Mouse (Mus musculus): ENCODE data around the gene Fmnl3. TPM values are rescaled to one million over a fixed set of nuclear protein-coding genes. Genes with fewer than 3 reads are reported as not detected.
"Not testable (repeated sequence)": the region's sequence is repeated elsewhere in the genome, so short reads cannot be mapped to it uniquely, and the experiment has no call there.

Fmnl3 gene
- polyA plus RNA-seq, 1 experiment from 2014 or later: 16.1 TPM

- H3K9ac ChIP-seq: no peak overlapping the region
Measured at GRCm38 (mm10) chr15:99399503-99400245, 29.4 kb upstream of the Fmnl3 start.

GRCm38 (mm10) chr15:99397622-99398021, 27.3 kb upstream of the Fmnl3 start:
- no peak overlapping the region for H3K27ac ChIP-seq
- no peak overlapping the region for H3K4me2 ChIP-seq (replicated peaks)
- H3K27me3 ChIP-seq (replicated peaks): no peaks in the 10 kb centered on the region
- no peak for ATAC-seq (ENCODE audit: low FRiP score, low read depth)
- H3K4me1 ChIP-seq: peaks cover 50% of the 10 kb centered on the region
- no peak overlapping the region for H3K4me3 ChIP-seq
- no peak overlapping the region for H3K9ac ChIP-seq
- 91% methylated on average over 2 of the region's 2 CpGs for WGBS
- H3K9me3 ChIP-seq: no peaks in the 10 kb centered on the region
- peaks cover 6% of the 10 kb centered on the region for H3K36me3 ChIP-seq

More at GRCm38 (mm10) chr15:99399503-99400245, 29.4 kb upstream of the Fmnl3 start:
- Histone ChIP-seq H3K27ac (no peak overlapping the region), H3K4me2 (replicated peaks) (no peak overlapping the region), H3K4me3 (no peak overlapping the region), H3K27me3 (replicated peaks) (no peaks in the 10 kb centered on the region), H3K9me3 (no peaks in the 10 kb centered on the region), H3K4me1 (peaks cover 39% of the 10 kb centered on the region), H3K36me3 (peaks cover 26% of the 10 kb centered on the region)
- 77% methylated on average over 15 of the region's 15 CpGs for WGBS
- no peak for ATAC-seq (ENCODE audit: low FRiP score, low read depth)

- Histone ChIP-seq H3K4me2 (replicated peaks) (no peak overlapping the region), H3K36me3 (no peaks in the 10 kb centered on the region), H3K27me3 (replicated peaks) (no peaks in the 10 kb centered on the region), H3K4me3 (no peak overlapping the region), H3K9me3 (no peaks in the 10 kb centered on the region), H3K4me1 (peaks cover 55% of the 10 kb centered on the region), H3K27ac (no peak overlapping the region), H3K9ac (no peak overlapping the region)
- WGBS: 76% methylated on average over 4 of the region's 4 CpGs
- no peak for ATAC-seq (ENCODE audit: low FRiP score, low read depth)
Measured at GRCm38 (mm10) chr15:99396875-99397274, 26.6 kb upstream of the Fmnl3 start.

- Histone ChIP-seq H3K36me3 (no peaks in the 10 kb centered on the region), H3K9me3 (no peaks in the 10 kb centered on the region), H3K9ac (no peak overlapping the region), H3K27ac (no peak overlapping the region), H3K4me3 (no peak overlapping the region), H3K4me2 (replicated peaks) (no peak overlapping the region), H3K27me3 (replicated peaks) (no peaks in the 10 kb centered on the region), H3K4me1 (peaks cover 55% of the 10 kb centered on the region)
- no peak for ATAC-seq (ENCODE audit: low FRiP score, low read depth)
- WGBS: 83% methylated on average over 1 of the region's 1 CpGs
Measured at GRCm38 (mm10) chr15:99396462-99396861, 26.2 kb upstream of the Fmnl3 start.

- WGBS: 12% methylated on average over 24 of the region's 24 CpGs
- peaks cover 41% of the 10 kb centered on the region for H3K4me1 ChIP-seq
- peak overlapping the region; percentile 89 for H3K9ac ChIP-seq
- peak overlapping the region; percentile 68 for H3K4me3 ChIP-seq
- H3K36me3 ChIP-seq: no peaks in the 10 kb centered on the region
- no peak overlapping the region for H3K27ac ChIP-seq
- no peaks in the 10 kb centered on the region for H3K27me3 ChIP-seq (replicated peaks)
- no peaks in the 10 kb centered on the region for H3K9me3 ChIP-seq
- H3K4me2 ChIP-seq (replicated peaks): peak overlapping the region; percentile 99
- ATAC-seq (ENCODE audit: low FRiP score, low read depth): peak; percentile 41
Measured at GRCm38 (mm10) chr15:99393386-99394252, 23.3 kb upstream of the Fmnl3 start.

GRCm38 (mm10) chr15:99392486-99393385, 22.5 kb upstream of the Fmnl3 start, which contains the start of gene Tmbim6:
Gene Tmbim6, plus strand, starts transcription at chr15:99392882.
- Histone ChIP-seq H3K27me3 (replicated peaks) (no peaks in the 10 kb centered on the region), H3K4me2 (replicated peaks) (peak within 1 kb of the TSS; percentile 99), H3K9me3 (no peaks in the 10 kb centered on the region), H3K4me3 (peak within 1 kb of the TSS; percentile 68), H3K36me3 (no peaks in the 10 kb centered on the region), H3K27ac (no peak within 1 kb of the TSS; the same call in 1 of the 2 replicates), H3K4me1 (peaks cover 37% of the 10 kb centered on the region), H3K9ac (peak within 1 kb of the TSS; percentile 89)
- ATAC-seq (ENCODE audit: low FRiP score, low read depth): peak; percentile 100
- WGBS: under 1% methylated on average over 51 of the region's 51 CpGs

GRCm38 (mm10) chr15:99391975-99392374, 21.7 kb upstream of the Fmnl3 start:
- H3K9ac ChIP-seq: peak overlapping the region; percentile 1; the same call in 1 of the 2 replicates
- no peaks in the 10 kb centered on the region for H3K9me3 ChIP-seq
- peaks cover 37% of the 10 kb centered on the region for H3K4me1 ChIP-seq
- H3K27ac ChIP-seq: no peak overlapping the region
- no peaks in the 10 kb centered on the region for H3K36me3 ChIP-seq
- ATAC-seq (ENCODE audit: low FRiP score, low read depth): peak; percentile 6
- WGBS: 87% methylated on average over 6 of the region's 6 CpGs
- peak overlapping the region; percentile 99 for H3K4me2 ChIP-seq (replicated peaks)
- peak overlapping the region; percentile 27 for H3K4me3 ChIP-seq
- no peaks in the 10 kb centered on the region for H3K27me3 ChIP-seq (replicated peaks)

GRCm38 (mm10) chr15:99390472-99391401, 20.5 kb upstream of the Fmnl3 start:
- Histone ChIP-seq H3K27me3 (replicated peaks) (no peaks in the 10 kb centered on the region), H3K4me2 (replicated peaks) (no peak overlapping the region), H3K4me1 (peaks cover 26% of the 10 kb centered on the region), H3K9me3 (no peaks in the 10 kb centered on the region), H3K36me3 (no peaks in the 10 kb centered on the region), H3K4me3 (no peak overlapping the region), H3K27ac (no peak overlapping the region), H3K9ac (no peak overlapping the region)
- 71% methylated on average over 7 of the region's 7 CpGs for WGBS
- ATAC-seq (ENCODE audit: low FRiP score, low read depth): no peak

- Histone ChIP-seq H3K36me3 (no peaks in the 10 kb centered on the region), H3K4me2 (replicated peaks) (no peak overlapping the region), H3K27me3 (replicated peaks) (no peaks in the 10 kb centered on the region), H3K4me3 (no peak overlapping the region), H3K9me3 (no peaks in the 10 kb centered on the region), H3K9ac (no peak overlapping the region), H3K4me1 (peaks cover 4% of the 10 kb centered on the region; the same call in 1 of the 2 replicates), H3K27ac (no peak overlapping the region)
- 79% methylated on average over 4 of the region's 4 CpGs for WGBS
- no peak for ATAC-seq (ENCODE audit: low FRiP score, low read depth)
Measured at GRCm38 (mm10) chr15:99387976-99388375, 17.7 kb upstream of the Fmnl3 start.

GRCm38 (mm10) chr15:99386796-99387195, 16.5 kb upstream of the Fmnl3 start:
- Histone ChIP-seq H3K9ac (no peak overlapping the region), H3K4me2 (replicated peaks) (no peak overlapping the region), H3K4me3 (no peak overlapping the region), H3K9me3 (no peaks in the 10 kb centered on the region), H3K27me3 (replicated peaks) (no peaks in the 10 kb centered on the region), H3K36me3 (no peaks in the 10 kb centered on the region), H3K27ac (no peak overlapping the region), H3K4me1 (no peaks in the 10 kb centered on the region)
- no peak for ATAC-seq (ENCODE audit: low FRiP score, low read depth)
- WGBS: 74% methylated on average over 3 of the region's 3 CpGs

- H3K4me1 ChIP-seq; H3K9me3 ChIP-seq; H3K4me2 ChIP-seq (replicated peaks); ATAC-seq (ENCODE audit: low FRiP score, low read depth); H3K27me3 ChIP-seq (replicated peaks); H3K4me3 ChIP-seq; H3K36me3 ChIP-seq; H3K27ac ChIP-seq; H3K9ac ChIP-seq: not testable (repeated sequence)
- WGBS: 68% methylated on average over 3 of the region's 3 CpGs
Measured at GRCm38 (mm10) chr15:99386110-99386509, 15.8 kb upstream of the Fmnl3 start.
